Mouse (Mus musculus): ENCODE measurements around the gene Ifi206. TPM values are rescaled to one million over a fixed set of nuclear protein-coding genes. Genes with fewer than 3 reads are reported as not detected.

Ifi206 gene
- polyA plus RNA-seq, 1 experiment, result 0.25 TPM

GRCm38 (mm10) chr1:173432411-173432810 lies 58.4 kb downstream of the Ifi206 start:
- H3K4me1 ChIP-seq (ENCODE audit: control insufficient read depth, insufficient read depth, low read length), result no peaks in the 10 kb centered on the region
- H3K27ac ChIP-seq (ENCODE audit: insufficient read depth, low read length), result no peak overlapping the region
- H3K4me3 ChIP-seq (replicated peaks; ENCODE audit: insufficient read depth, low read depth, low read length), result no peak overlapping the region
- DNase-seq, result no peak
- TF ChIP-seq CTCF (IDR thresholded peaks at IDR 0.05; ENCODE audit: borderline replicate concordance, insufficient read depth, low read depth, low read length) (no peak), POLR2A (IDR thresholded peaks at IDR 0.05; ENCODE audit: borderline replicate concordance, insufficient read depth, low read length) (no peak)
- 85% methylated on average over 2 of the region's 2 CpGs for WGBS
- H3K27me3 ChIP-seq (ENCODE audit: control insufficient read depth, insufficient read depth, low read length), result no peaks in the 10 kb centered on the region

GRCm38 (mm10) chr1:173429995-173430699 lies 60.7 kb downstream of the Ifi206 start:
- no peak for DNase-seq
- H3K4me1 ChIP-seq (ENCODE audit: control insufficient read depth, insufficient read depth, low read length), result no peaks in the 10 kb centered on the region
- H3K27me3 ChIP-seq (ENCODE audit: control insufficient read depth, insufficient read depth, low read length), result no peaks in the 10 kb centered on the region
- WGBS, result 89% methylated on average over 5 of the region's 5 CpGs
- no peak overlapping the region for H3K4me3 ChIP-seq (replicated peaks; ENCODE audit: insufficient read depth, low read depth, low read length)
- TF ChIP-seq POLR2A (IDR thresholded peaks at IDR 0.05; ENCODE audit: borderline replicate concordance, insufficient read depth, low read length), result no peak
- no peak for TF ChIP-seq CTCF (IDR thresholded peaks at IDR 0.05; ENCODE audit: borderline replicate concordance, insufficient read depth, low read depth, low read length)
- H3K27ac ChIP-seq (ENCODE audit: insufficient read depth, low read length), result no peak overlapping the region

GRCm38 (mm10) chr1:173427385-173427784 lies 63.5 kb downstream of the Ifi206 start:
- no peaks in the 10 kb centered on the region for H3K27me3 ChIP-seq (ENCODE audit: control insufficient read depth, insufficient read depth, low read length)
- TF ChIP-seq POLR2A (IDR thresholded peaks at IDR 0.05; ENCODE audit: borderline replicate concordance, insufficient read depth, low read length), result no peak
- TF ChIP-seq CTCF (IDR thresholded peaks at IDR 0.05; ENCODE audit: borderline replicate concordance, insufficient read depth, low read depth, low read length), result no peak
- no peak for DNase-seq
- no peak overlapping the region for H3K27ac ChIP-seq (ENCODE audit: insufficient read depth, low read length)
- H3K4me1 ChIP-seq (ENCODE audit: control insufficient read depth, insufficient read depth, low read length), result no peaks in the 10 kb centered on the region
- no peak overlapping the region for H3K4me3 ChIP-seq (replicated peaks; ENCODE audit: insufficient read depth, low read depth, low read length)
- whole genome bisulfite sequencing, result 66% methylated on average over 8 of the region's 8 CpGs

GRCm38 (mm10) chr1:173426345-173426744 lies 64.5 kb downstream of the Ifi206 start:
- Histone ChIP-seq H3K4me3 (replicated peaks; ENCODE audit: insufficient read depth, low read depth, low read length) (no peak overlapping the region), H3K27ac (ENCODE audit: insufficient read depth, low read length) (no peak overlapping the region), H3K27me3 (ENCODE audit: control insufficient read depth, insufficient read depth, low read length) (no peaks in the 10 kb centered on the region), H3K4me1 (ENCODE audit: control insufficient read depth, insufficient read depth, low read length) (no peaks in the 10 kb centered on the region)
- TF ChIP-seq POLR2A (IDR thresholded peaks at IDR 0.05; ENCODE audit: borderline replicate concordance, insufficient read depth, low read length) (no peak), CTCF (IDR thresholded peaks at IDR 0.05; ENCODE audit: borderline replicate concordance, insufficient read depth, low read depth, low read length) (no peak)
- WGBS, result 69% methylated on average over 2 of the region's 2 CpGs
- DNase-seq, result no peak

DNA sequence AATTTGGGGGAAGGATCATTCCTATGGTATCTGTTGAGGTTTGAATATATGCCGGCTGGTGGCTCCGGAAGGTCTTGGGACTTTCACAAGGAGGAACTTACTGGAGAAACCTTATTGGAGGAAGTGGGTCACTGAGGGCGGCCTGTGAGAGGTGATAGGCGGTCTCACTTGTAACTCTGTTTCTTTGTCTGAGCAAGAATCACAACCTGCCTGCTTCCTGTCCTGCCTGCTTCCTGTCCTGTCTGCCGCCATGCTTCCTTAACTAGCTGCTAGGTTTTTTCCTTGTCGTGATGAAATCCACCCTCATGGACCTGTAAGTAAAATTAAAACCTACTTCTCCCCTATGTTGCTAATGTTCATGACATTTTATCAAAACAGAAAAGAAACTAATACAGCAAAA lies 70.5 kb downstream of the Ifi206 start:
- H3K27me3 ChIP-seq (ENCODE audit: control insufficient read depth, insufficient read depth, low read length), result no peaks in the 10 kb centered on the region
- H3K4me1 ChIP-seq (ENCODE audit: control insufficient read depth, insufficient read depth, low read length), result no peaks in the 10 kb centered on the region
- WGBS, result 85% methylated on average over 6 of the region's 6 CpGs
- TF ChIP-seq CTCF (IDR thresholded peaks at IDR 0.05; ENCODE audit: borderline replicate concordance, insufficient read depth, low read depth, low read length) (no peak), POLR2A (IDR thresholded peaks at IDR 0.05; ENCODE audit: borderline replicate concordance, insufficient read depth, low read length) (no peak)
- H3K4me3 ChIP-seq (replicated peaks; ENCODE audit: insufficient read depth, low read depth, low read length), result no peak overlapping the region
- no peak for DNase-seq
- H3K27ac ChIP-seq (ENCODE audit: insufficient read depth, low read length), result no peak overlapping the region

- TF ChIP-seq CTCF (IDR thresholded peaks at IDR 0.05; ENCODE audit: borderline replicate concordance, insufficient read depth, low read depth, low read length) (no peak), POLR2A (IDR thresholded peaks at IDR 0.05; ENCODE audit: borderline replicate concordance, insufficient read depth, low read length) (no peak)
- Histone ChIP-seq H3K4me3 (replicated peaks; ENCODE audit: insufficient read depth, low read depth, low read length) (no peak overlapping the region), H3K4me1 (ENCODE audit: control insufficient read depth, insufficient read depth, low read length) (no peaks in the 10 kb centered on the region), H3K27me3 (ENCODE audit: control insufficient read depth, insufficient read depth, low read length) (no peaks in the 10 kb centered on the region), H3K27ac (ENCODE audit: insufficient read depth, low read length) (no peak overlapping the region)
- no peak for DNase-seq
- 91% methylated on average over 1 of the region's 1 CpGs for WGBS
These were observed 71.8 kb downstream of the Ifi206 start for GRCm38 (mm10) chr1:173418936-173419621.

- 90% methylated on average over 3 of the region's 3 CpGs for WGBS
- TF ChIP-seq POLR2A (IDR thresholded peaks at IDR 0.05; ENCODE audit: borderline replicate concordance, insufficient read depth, low read length), result no peak
- TF ChIP-seq CTCF (IDR thresholded peaks at IDR 0.05; ENCODE audit: borderline replicate concordance, insufficient read depth, low read depth, low read length), result no peak
- H3K27ac ChIP-seq (ENCODE audit: insufficient read depth, low read length), result no peak overlapping the region
- DNase-seq, result no peak
- H3K4me3 ChIP-seq (replicated peaks; ENCODE audit: insufficient read depth, low read depth, low read length), result no peak overlapping the region
- no peaks in the 10 kb centered on the region for H3K27me3 ChIP-seq (ENCODE audit: control insufficient read depth, insufficient read depth, low read length)
- no peaks in the 10 kb centered on the region for H3K4me1 ChIP-seq (ENCODE audit: control insufficient read depth, insufficient read depth, low read length)
These were observed 72.3 kb downstream of the Ifi206 start for GRCm38 (mm10) chr1:173418516-173418915.

Other genes with a start within 250 kb of the Ifi206 start
- gene Olfr418, start 225.0 kb downstream of the Ifi206 start, polyA plus RNA-seq (2012; rRNA removed), result not detected in 2 replicates
- not detected in 2 replicates for gene Mptx2, start 213.3 kb downstream of the Ifi206 start, polyA plus RNA-seq (2012; rRNA removed)
- gene Ackr1, start 157.3 kb downstream of the Ifi206 start, polyA plus RNA-seq (2012; rRNA removed), result 250 and 253 TPM in 2 replicates
- gene Aim2, start 140.2 kb downstream of the Ifi206 start, polyA plus RNA-seq (2012; rRNA removed), result 1.3 and 2.0 TPM in 2 replicates
- 979 and 1,062 TPM in 2 replicates for gene Cadm3, start 123.3 kb downstream of the Ifi206 start, polyA plus RNA-seq (2012; rRNA removed)
- not detected in 2 replicates for gene Ifi214, start 44.9 kb upstream of the Ifi206 start, polyA plus RNA-seq (2012; rRNA removed)
- 0.14 and 0.15 TPM in 2 replicates for gene Ifi213, start 108.2 kb upstream of the Ifi206 start, polyA plus RNA-seq (2012; rRNA removed)
- gene Ifi209, start 139.9 kb upstream of the Ifi206 start, polyA plus RNA-seq (2012; rRNA removed), result 0.10 and 0.18 TPM in 2 replicates
- gene Ifi208, start 182.6 kb upstream of the Ifi206 start, polyA plus RNA-seq (2012; rRNA removed), result not detected in 2 replicates

Data from cerebellum, adult 2 months (tissue).